Mouse (Mus musculus): ENCODE measurements around the gene Gm19402. TPM values are rescaled to one million over a fixed set of nuclear protein-coding genes. Genes with fewer than 3 reads are reported as not detected.

Gene Gm19402
- total RNA-seq, 2 experiments from 2014 or later, result not detected

- no peak for ATAC-seq (replicated peaks; ENCODE audit: poor library complexity, severe bottlenecking)
Measured at GRCm38 (mm10) chr10:77670710-77671109, 19.8 kb downstream of the Gm19402 start.

GRCm38 (mm10) chr10:77667402-77667801, 23.2 kb downstream of the Gm19402 start:
- no peak for ATAC-seq (replicated peaks; ENCODE audit: poor library complexity, severe bottlenecking)

- ATAC-seq (replicated peaks; ENCODE audit: poor library complexity, severe bottlenecking), result no peak
Measured at GRCm38 (mm10) chr10:77666342-77666741, 24.2 kb downstream of the Gm19402 start.

GRCm38 (mm10) chr10:77663949-77664665, 26.4 kb downstream of the Gm19402 start:
- ATAC-seq (replicated peaks; ENCODE audit: poor library complexity, severe bottlenecking), result peak; percentile 43; the same call in 1 of the 2 replicates

GRCm38 (mm10) chr10:77658286-77658994, 32.1 kb downstream of the Gm19402 start:
- ATAC-seq (replicated peaks; ENCODE audit: poor library complexity, severe bottlenecking), result no peak

- no peak for ATAC-seq (replicated peaks; ENCODE audit: poor library complexity, severe bottlenecking)
Measured at GRCm38 (mm10) chr10:77652046-77652445, 38.5 kb downstream of the Gm19402 start.

- ATAC-seq (replicated peaks; ENCODE audit: poor library complexity, severe bottlenecking), result no peak
Measured at GRCm38 (mm10) chr10:77647901-77648300, 42.7 kb downstream of the Gm19402 start.

- ATAC-seq (replicated peaks; ENCODE audit: poor library complexity, severe bottlenecking), result no peak
Measured at GRCm38 (mm10) chr10:77647461-77647860, 43.1 kb downstream of the Gm19402 start.

GRCm38 (mm10) chr10:77645571-77645970, 45.0 kb downstream of the Gm19402 start:
- ATAC-seq (replicated peaks; ENCODE audit: poor library complexity, severe bottlenecking), result peak; percentile 45; the same call in 1 of the 2 replicates

GRCm38 (mm10) chr10:77643160-77643559, 47.4 kb downstream of the Gm19402 start:
- ATAC-seq (replicated peaks; ENCODE audit: poor library complexity, severe bottlenecking), result peak; percentile 36; the same call in 1 of the 2 replicates

Other genes with a start within 250 kb of the Gm19402 start
- 14.6 and 14.8 TPM in 2 replicates for gene Fam207a, start 175.0 kb downstream of the Gm19402 start, total RNA-seq (2014; fragmentation: Nextera tagmentation)
- 23.5 and 43.2 TPM in 2 replicates for gene Fam207a, start 175.0 kb downstream of the Gm19402 start, total RNA-seq (2017)
- gene Itgb2, start 160.5 kb downstream of the Gm19402 start, total RNA-seq (2014; fragmentation: Nextera tagmentation), result 17.1 and 28.9 TPM in 2 replicates
- 32.0 and 36.6 TPM in 2 replicates for gene Itgb2, start 160.5 kb downstream of the Gm19402 start, total RNA-seq (2017)
- gene Pttg1ip, start 109.0 kb downstream of the Gm19402 start, total RNA-seq (2014; fragmentation: Nextera tagmentation), result 36.6 and 39.0 TPM in 2 replicates
- 34.6 and 37.0 TPM in 2 replicates for gene Pttg1ip, start 109.0 kb downstream of the Gm19402 start, total RNA-seq (2017)
- 60.0 and 78.8 TPM in 2 replicates for gene Sumo3, start 84.7 kb downstream of the Gm19402 start, total RNA-seq (2014; fragmentation: Nextera tagmentation)
- 197 and 205 TPM in 2 replicates for gene Sumo3, start 84.7 kb downstream of the Gm19402 start, total RNA-seq (2017)
- gene Gm49325, start 84.6 kb downstream of the Gm19402 start, total RNA-seq (2014; fragmentation: Nextera tagmentation), result not detected in 2 replicates
- 1.6 TPM in 1 of 2 replicates, not detected in the other for gene Gm49325, start 84.6 kb downstream of the Gm19402 start, total RNA-seq (2017)
- 39.6 and 42.0 TPM in 2 replicates for gene Ube2g2, start 68.5 kb downstream of the Gm19402 start, total RNA-seq (2014; fragmentation: Nextera tagmentation)
- 29.5 and 53.3 TPM in 2 replicates for gene Ube2g2, start 68.5 kb downstream of the Gm19402 start, total RNA-seq (2017)
- gene Tspear, start 4.2 kb downstream of the Gm19402 start, total RNA-seq (2014; fragmentation: Nextera tagmentation), result 0.90 TPM in 1 of 2 replicates, not detected in the other
- 0.05 TPM in 1 of 2 replicates, not detected in the other for gene Tspear, start 4.2 kb downstream of the Gm19402 start, total RNA-seq (2017)
- gene Gm9508, start 6.5 kb upstream of the Gm19402 start, total RNA-seq (2014; fragmentation: Nextera tagmentation), result not detected in 2 replicates
- not detected in 2 replicates for gene Gm9508, start 6.5 kb upstream of the Gm19402 start, total RNA-seq (2017)
- not detected in 2 replicates for gene Gm10272, start 15.9 kb upstream of the Gm19402 start, total RNA-seq (2014; fragmentation: Nextera tagmentation)
- gene Gm10272, start 15.9 kb upstream of the Gm19402 start, total RNA-seq (2017), result not detected in 2 replicates
- gene Gm10024, start 20.7 kb upstream of the Gm19402 start, total RNA-seq (2014; fragmentation: Nextera tagmentation), result not detected in 2 replicates
- not detected in 2 replicates for gene Gm10024, start 20.7 kb upstream of the Gm19402 start, total RNA-seq (2017)
- not detected in 2 replicates for gene Gm10142, start 25.1 kb upstream of the Gm19402 start, total RNA-seq (2014; fragmentation: Nextera tagmentation)
- gene Gm10142, start 25.1 kb upstream of the Gm19402 start, total RNA-seq (2017), result not detected in 2 replicates
- not detected in 2 replicates for gene Krtap12-1, start 29.8 kb upstream of the Gm19402 start, total RNA-seq (2014; fragmentation: Nextera tagmentation)
- not detected in 2 replicates for gene Krtap12-1, start 29.8 kb upstream of the Gm19402 start, total RNA-seq (2017)
- not detected in 2 replicates for gene Gm10100, start 35.7 kb upstream of the Gm19402 start, total RNA-seq (2014; fragmentation: Nextera tagmentation)
- gene Gm10100, start 35.7 kb upstream of the Gm19402 start, total RNA-seq (2017), result not detected in 2 replicates
- not detected in 2 replicates for gene Gm18596, start 51.9 kb upstream of the Gm19402 start, total RNA-seq (2014; fragmentation: Nextera tagmentation)
- gene Gm18596, start 51.9 kb upstream of the Gm19402 start, total RNA-seq (2017), result not detected in 2 replicates
- gene Gm9736, start 60.6 kb upstream of the Gm19402 start, total RNA-seq (2014; fragmentation: Nextera tagmentation), result not detected in 2 replicates
- not detected in 2 replicates for gene Gm9736, start 60.6 kb upstream of the Gm19402 start, total RNA-seq (2017)
- not detected in 2 replicates for gene Gm3233, start 68.9 kb upstream of the Gm19402 start, total RNA-seq (2014; fragmentation: Nextera tagmentation)
- not detected in 2 replicates for gene Gm3233, start 68.9 kb upstream of the Gm19402 start, total RNA-seq (2017)
- gene Gm3238, start 80.6 kb upstream of the Gm19402 start, total RNA-seq (2014; fragmentation: Nextera tagmentation), result not detected in 2 replicates
- gene Gm3238, start 80.6 kb upstream of the Gm19402 start, total RNA-seq (2017), result not detected in 2 replicates
- not detected in 2 replicates for gene Gm7138, start 86.2 kb upstream of the Gm19402 start, total RNA-seq (2014; fragmentation: Nextera tagmentation)
- gene Gm7138, start 86.2 kb upstream of the Gm19402 start, total RNA-seq (2017), result not detected in 2 replicates
- not detected in 2 replicates for gene Gm3250, start 91.8 kb upstream of the Gm19402 start, total RNA-seq (2014; fragmentation: Nextera tagmentation)
- not detected in 2 replicates for gene Gm3250, start 91.8 kb upstream of the Gm19402 start, total RNA-seq (2017)
- not detected in 2 replicates for gene Gm7137, start 97.4 kb upstream of the Gm19402 start, total RNA-seq (2014; fragmentation: Nextera tagmentation)
- gene Gm7137, start 97.4 kb upstream of the Gm19402 start, total RNA-seq (2017), result not detected in 2 replicates
- gene Gm9639, start 104.3 kb upstream of the Gm19402 start, total RNA-seq (2014; fragmentation: Nextera tagmentation), result not detected in 2 replicates
- not detected in 2 replicates for gene Gm9639, start 104.3 kb upstream of the Gm19402 start, total RNA-seq (2017)
- not detected in 2 replicates for gene Gm19668, start 108.4 kb upstream of the Gm19402 start, total RNA-seq (2014; fragmentation: Nextera tagmentation)
- not detected in 2 replicates for gene Gm19668, start 108.4 kb upstream of the Gm19402 start, total RNA-seq (2017)
- not detected in 2 replicates for gene Gm9507, start 121.1 kb upstream of the Gm19402 start, total RNA-seq (2014; fragmentation: Nextera tagmentation)
- not detected in 2 replicates for gene Gm9507, start 121.1 kb upstream of the Gm19402 start, total RNA-seq (2017)
- gene Gm2696, start 123.9 kb upstream of the Gm19402 start, total RNA-seq (2014; fragmentation: Nextera tagmentation), result not detected in 2 replicates
- gene Gm2696, start 123.9 kb upstream of the Gm19402 start, total RNA-seq (2017), result not detected in 2 replicates
- gene Krtap10-4, start 136.3 kb upstream of the Gm19402 start, total RNA-seq (2014; fragmentation: Nextera tagmentation), result not detected in 2 replicates
- gene Krtap10-4, start 136.3 kb upstream of the Gm19402 start, total RNA-seq (2017), result not detected in 2 replicates
- 0.75 TPM in 1 of 2 replicates, not detected in the other for gene Krtap10-10, start 145.2 kb upstream of the Gm19402 start, total RNA-seq (2014; fragmentation: Nextera tagmentation)
- gene Krtap10-10, start 145.2 kb upstream of the Gm19402 start, total RNA-seq (2017), result not detected in 2 replicates
- gene Gm36176, start 156.0 kb upstream of the Gm19402 start, total RNA-seq (2014; fragmentation: Nextera tagmentation), result not detected in 2 replicates
- not detected in 2 replicates for gene Gm36176, start 156.0 kb upstream of the Gm19402 start, total RNA-seq (2017)
- not detected in 2 replicates for gene Gm10318, start 162.1 kb upstream of the Gm19402 start, total RNA-seq (2014; fragmentation: Nextera tagmentation)
- not detected in 2 replicates for gene Gm10318, start 162.1 kb upstream of the Gm19402 start, total RNA-seq (2017)
- gene Gm3285, start 171.2 kb upstream of the Gm19402 start, total RNA-seq (2014; fragmentation: Nextera tagmentation), result not detected in 2 replicates
- not detected in 2 replicates for gene Gm3285, start 171.2 kb upstream of the Gm19402 start, total RNA-seq (2017)
- gene Lrrc3, start 211.8 kb upstream of the Gm19402 start, total RNA-seq (2014; fragmentation: Nextera tagmentation), result not detected in 2 replicates
- not detected in 2 replicates for gene Lrrc3, start 211.8 kb upstream of the Gm19402 start, total RNA-seq (2017)

All from granulocyte monocyte progenitor cell, adult 5-6 weeks (primary cell).